Mouse (Mus musculus) neural tube, embryonic 13.5 days (tissue): Measurements from ENCODE around the gene Ankrd22. TPM values are rescaled to one million over a fixed set of nuclear protein-coding genes. Genes with fewer than 3 reads are reported as not detected.
"Not testable (repeated sequence)": the region's sequence is repeated elsewhere in the genome, so short reads cannot be mapped to it uniquely, and the experiment has no call there.

ENCODE experiments used
- ATAC-seq: fragments of 200-750 bp; cut with Nextera tagmentation; 2 replicates; pipeline ENCODE4 v1.8.0; 2017; ENCODE audit warnings: low read depth, mild to moderate bottlenecking, moderate TSS enrichment, moderate library complexity
- H3K27ac ChIP-seq: fragments of 300-500 bp; sonication (generic); replicated peaks from 2 replicates; pipeline ENCODE4 v1.5.1; 2015; ENCODE audit warnings: moderate library complexity, mild to moderate bottlenecking, inconsistent platforms
- H3K27me3 ChIP-seq: fragments of 300-500 bp; sonication (generic); 2 replicates; pipeline ENCODE4 v1.6.1; 2015; ENCODE audit warnings: mild to moderate bottlenecking, inconsistent platforms
- H3K36me3 ChIP-seq: fragments of 300-500 bp; sonication (generic); 2 replicates; pipeline ENCODE4 v1.6.1; 2015; ENCODE audit warnings: mild to moderate bottlenecking, inconsistent platforms
- H3K4me1 ChIP-seq: fragments of 300-500 bp; sonication (generic); replicated peaks from 2 replicates; pipeline ENCODE4 v1.6.1; 2015; ENCODE audit warnings: inconsistent platforms
- H3K4me2 ChIP-seq: fragments of 300-500 bp; sonication (generic); 2 replicates; pipeline ENCODE4 v1.6.1; 2015; ENCODE audit warnings: inconsistent platforms, mild to moderate bottlenecking, moderate library complexity
- H3K4me3 ChIP-seq: fragments of 300-500 bp; sonication (generic); 2 replicates; pipeline ENCODE4 v1.5.1; 2015; ENCODE audit warnings: mild to moderate bottlenecking, inconsistent platforms
- H3K9ac ChIP-seq: fragments of 300-500 bp; sonication (generic); 2 replicates; pipeline ENCODE4 v1.6.1; 2015; ENCODE audit warnings: moderate library complexity, mild to moderate bottlenecking, inconsistent platforms
- H3K9me3 ChIP-seq: fragments of 300-500 bp; sonication (generic); 2 replicates; pipeline ENCODE4 v1.6.1; 2016; ENCODE audit warnings: inconsistent platforms
- WGBS: fragments of 180-500 bp; shearing (Covaris S2); methylation state at CpG from one replicate; pipeline ENCODE4 v1.1.7; 2015; 5-methylcytosine and 5-hydroxymethylcytosine counted together
- polyA plus RNA-seq: library from polyadenylated mRNA; unstranded; fragments of >200 nt; fragmentation: Nextera tagmentation; extraction: Ambion mirVana; gene quantifications from 2 replicates; pipeline ENCODE4 v1.2.1, GENCODE M21; 2015

Gene Ankrd22
- not detected in 2 replicates for polyA plus RNA-seq

GRCm38 (mm10) chr19:34165891-34166290 lies at the start of gene Ankrd22:
TSS of gene Ankrd22 (minus strand) at chr19:34166053.
- H3K27me3 ChIP-seq: no peaks in the 10 kb centered on the region
- H3K4me2 ChIP-seq: no peak within 1 kb of the TSS
- WGBS: 79% methylated on average over 5 of the region's 5 CpGs
- H3K36me3 ChIP-seq: no peaks in the 10 kb centered on the region
- no peak within 1 kb of the TSS for H3K4me3 ChIP-seq
- no peak within 1 kb of the TSS for H3K27ac ChIP-seq
- no peaks in the 10 kb centered on the region for H3K9me3 ChIP-seq
- H3K9ac ChIP-seq: no peak within 1 kb of the TSS
- ATAC-seq: no peak
- H3K4me1 ChIP-seq: no peaks in the 10 kb centered on the region

GRCm38 (mm10) chr19:34214136-34214535 lies 48.3 kb upstream of the Ankrd22 start:
- Histone ChIP-seq H3K4me3 (no peak overlapping the region), H3K9me3 (no peaks in the 10 kb centered on the region), H3K36me3 (no peaks in the 10 kb centered on the region), H3K27me3 (no peaks in the 10 kb centered on the region), H3K9ac (no peak overlapping the region), H3K27ac (no peak overlapping the region), H3K4me1 (peaks cover 5% of the 10 kb centered on the region; the same call in 1 of the 2 replicates), H3K4me2 (no peak overlapping the region)
- ATAC-seq: no peak
- WGBS: 62% methylated on average over 4 of the region's 4 CpGs

- H3K4me3 ChIP-seq: no peak overlapping the region
- no peaks in the 10 kb centered on the region for H3K9me3 ChIP-seq
- ATAC-seq: no peak
- H3K9ac ChIP-seq: no peak overlapping the region
- H3K4me2 ChIP-seq: no peak overlapping the region
- no peak overlapping the region for H3K27ac ChIP-seq
- H3K4me1 ChIP-seq: peaks cover 5% of the 10 kb centered on the region; the same call in 1 of the 2 replicates
- H3K27me3 ChIP-seq: no peaks in the 10 kb centered on the region
- no peaks in the 10 kb centered on the region for H3K36me3 ChIP-seq
These were observed 47.4 kb upstream of the Ankrd22 start for GRCm38 (mm10) chr19:34213251-34213645.

- Histone ChIP-seq H3K4me2 (no peak overlapping the region), H3K9me3 (no peaks in the 10 kb centered on the region), H3K36me3 (no peaks in the 10 kb centered on the region), H3K9ac (no peak overlapping the region), H3K4me3 (no peak overlapping the region), H3K27me3 (no peaks in the 10 kb centered on the region), H3K4me1 (peaks cover 5% of the 10 kb centered on the region; the same call in 1 of the 2 replicates), H3K27ac (no peak overlapping the region)
- ATAC-seq: no peak
- WGBS: 91% methylated on average over 12 of the region's 12 CpGs
These were observed 46.8 kb upstream of the Ankrd22 start for GRCm38 (mm10) chr19:34212489-34213250.

GRCm38 (mm10) chr19:34210841-34211240 lies 45.0 kb upstream of the Ankrd22 start:
- no peaks in the 10 kb centered on the region for H3K27me3 ChIP-seq
- no peak overlapping the region for H3K4me2 ChIP-seq
- 70% methylated on average over 2 of the region's 2 CpGs for whole genome bisulfite sequencing
- no peaks in the 10 kb centered on the region for H3K36me3 ChIP-seq
- no peak overlapping the region for H3K27ac ChIP-seq
- H3K4me1 ChIP-seq: no peaks in the 10 kb centered on the region
- H3K4me3 ChIP-seq: no peak overlapping the region
- no peaks in the 10 kb centered on the region for H3K9me3 ChIP-seq
- no peak for ATAC-seq
- H3K9ac ChIP-seq: no peak overlapping the region

GRCm38 (mm10) chr19:34209930-34210581 lies 44.2 kb upstream of the Ankrd22 start:
- 86% methylated on average over 8 of the region's 8 CpGs for WGBS
- no peaks in the 10 kb centered on the region for H3K4me1 ChIP-seq
- H3K27me3 ChIP-seq: no peaks in the 10 kb centered on the region
- H3K9me3 ChIP-seq: no peaks in the 10 kb centered on the region
- H3K4me2 ChIP-seq: no peak overlapping the region
- no peak overlapping the region for H3K27ac ChIP-seq
- ATAC-seq: no peak
- H3K36me3 ChIP-seq: no peaks in the 10 kb centered on the region
- no peak overlapping the region for H3K4me3 ChIP-seq
- H3K9ac ChIP-seq: no peak overlapping the region

- H3K4me2 ChIP-seq: no peak overlapping the region
- H3K4me3 ChIP-seq: no peak overlapping the region
- H3K4me1 ChIP-seq: no peaks in the 10 kb centered on the region
- no peak overlapping the region for H3K27ac ChIP-seq
- no peaks in the 10 kb centered on the region for H3K9me3 ChIP-seq
- H3K27me3 ChIP-seq: no peaks in the 10 kb centered on the region
- no peak overlapping the region for H3K9ac ChIP-seq
- WGBS: 74% methylated on average over 3 of the region's 3 CpGs
- ATAC-seq: no peak
- no peaks in the 10 kb centered on the region for H3K36me3 ChIP-seq
These were observed 43.2 kb upstream of the Ankrd22 start for GRCm38 (mm10) chr19:34209031-34209430.

GRCm38 (mm10) chr19:34206760-34207440 lies 41.0 kb upstream of the Ankrd22 start:
- Histone ChIP-seq H3K4me2 (no peak overlapping the region), H3K27ac (no peak overlapping the region), H3K4me1 (no peaks in the 10 kb centered on the region), H3K36me3 (no peaks in the 10 kb centered on the region), H3K9ac (no peak overlapping the region), H3K4me3 (no peak overlapping the region), H3K27me3 (no peaks in the 10 kb centered on the region), H3K9me3 (no peaks in the 10 kb centered on the region)
- ATAC-seq: no peak
- 83% methylated on average over 8 of the region's 8 CpGs for WGBS

- not testable (repeated sequence) for H3K9ac ChIP-seq, H3K4me3 ChIP-seq, H3K27me3 ChIP-seq, H3K36me3 ChIP-seq, H3K9me3 ChIP-seq, ATAC-seq, H3K4me1 ChIP-seq, H3K4me2 ChIP-seq, H3K27ac ChIP-seq
- WGBS: 89% methylated on average over 4 of the region's 4 CpGs
These were observed 40.3 kb upstream of the Ankrd22 start for GRCm38 (mm10) chr19:34206128-34206527.

GRCm38 (mm10) chr19:34202668-34203067 lies 36.8 kb upstream of the Ankrd22 start:
- no peak for ATAC-seq
- WGBS: 81% methylated on average over 2 of the region's 2 CpGs
- Histone ChIP-seq H3K27ac (no peak overlapping the region), H3K36me3 (no peaks in the 10 kb centered on the region), H3K4me2 (no peak overlapping the region), H3K27me3 (no peaks in the 10 kb centered on the region), H3K4me3 (no peak overlapping the region), H3K9me3 (no peaks in the 10 kb centered on the region), H3K9ac (no peak overlapping the region), H3K4me1 (no peaks in the 10 kb centered on the region)

- H3K4me1 ChIP-seq: no peaks in the 10 kb centered on the region
- no peaks in the 10 kb centered on the region for H3K27me3 ChIP-seq
- 76% methylated on average over 2 of the region's 2 CpGs for WGBS
- no peak overlapping the region for H3K9ac ChIP-seq
- no peaks in the 10 kb centered on the region for H3K9me3 ChIP-seq
- no peak overlapping the region for H3K27ac ChIP-seq
- no peaks in the 10 kb centered on the region for H3K36me3 ChIP-seq
- no peak overlapping the region for H3K4me2 ChIP-seq
- H3K4me3 ChIP-seq: no peak overlapping the region
- no peak for ATAC-seq
These were observed 33.6 kb upstream of the Ankrd22 start for GRCm38 (mm10) chr19:34199488-34199887.

GRCm38 (mm10) chr19:34198901-34199300 lies 33.0 kb upstream of the Ankrd22 start:
- ATAC-seq: no peak
- no peaks in the 10 kb centered on the region for H3K4me1 ChIP-seq
- no peak overlapping the region for H3K4me3 ChIP-seq
- H3K36me3 ChIP-seq: no peaks in the 10 kb centered on the region
- H3K27ac ChIP-seq: no peak overlapping the region
- 91% methylated on average over 4 of the region's 4 CpGs for WGBS
- no peak overlapping the region for H3K9ac ChIP-seq
- H3K9me3 ChIP-seq: no peaks in the 10 kb centered on the region
- H3K27me3 ChIP-seq: no peaks in the 10 kb centered on the region
- H3K4me2 ChIP-seq: no peak overlapping the region
